Mouse (Mus musculus) cerebellum, postnatal 4 days (tissue): ENCODE measurements around the gene Wdr38.

ENCODE experiments used
- DNase-seq, 2 experiments: peaks; one replicate each; pipeline ENCODE4 v3.0.0; 2022; ENCODE audit warnings: low spot score in 2 of 2, mixed read lengths in 1 of 2

Gene Wdr38

GRCm38 (mm10) chr2:38997386-38998374, at the start of gene Wdr38:
Gene Wdr38 (plus strand): TSS chr2:38997476.
- peak; percentile 89 to 94 for DNase-seq

GRCm38 (mm10) chr2:38947566-38947965, 49.7 kb upstream of the Wdr38 start:
- DNase-seq = no peak

GRCm38 (mm10) chr2:38950281-38950719, 47.0 kb upstream of the Wdr38 start:
- peak in 1 of 2 experiments; percentile 72 for DNase-seq

GRCm38 (mm10) chr2:38953152-38953883, 44.0 kb upstream of the Wdr38 start:
- peak; percentile 39 to 54 for DNase-seq

- no peak for DNase-seq
Observed at GRCm38 (mm10) chr2:38956062-38956461, 41.2 kb upstream of the Wdr38 start.

- DNase-seq = no peak
Observed at GRCm38 (mm10) chr2:38957671-38958223, 39.5 kb upstream of the Wdr38 start.

GRCm38 (mm10) chr2:38964198-38964597, 33.1 kb upstream of the Wdr38 start:
- no peak for DNase-seq

GRCm38 (mm10) chr2:38969650-38970049, 27.6 kb upstream of the Wdr38 start:
- DNase-seq = no peak

GRCm38 (mm10) chr2:38970057-38970456, 27.2 kb upstream of the Wdr38 start:
- DNase-seq = no peak

- no peak for DNase-seq
Observed at GRCm38 (mm10) chr2:38973223-38973622, 24.1 kb upstream of the Wdr38 start.

GRCm38 (mm10) chr2:38973701-38974100, 23.6 kb upstream of the Wdr38 start:
- DNase-seq = no peak

- no peak for DNase-seq
Observed at GRCm38 (mm10) chr2:38974171-38974570, 23.1 kb upstream of the Wdr38 start.

- no peak for DNase-seq
Observed at GRCm38 (mm10) chr2:38975181-38975580, 22.1 kb upstream of the Wdr38 start.

GRCm38 (mm10) chr2:38975941-38976805, 21.1 kb upstream of the Wdr38 start:
- no peak for DNase-seq

- DNase-seq = no peak
Observed at GRCm38 (mm10) chr2:38977837-38978236, 19.4 kb upstream of the Wdr38 start.

GRCm38 (mm10) chr2:38983456-38983855, 13.8 kb upstream of the Wdr38 start:
- DNase-seq = no peak

- DNase-seq = no peak
Observed at GRCm38 (mm10) chr2:38986580-38986979, 10.7 kb upstream of the Wdr38 start.

GRCm38 (mm10) chr2:38987371-38987770, 9.9 kb upstream of the Wdr38 start:
- no peak for DNase-seq

- no peak for DNase-seq
Observed at GRCm38 (mm10) chr2:38987803-38988510, 9.3 kb upstream of the Wdr38 start.

GRCm38 (mm10) chr2:38988929-38989328, 8.3 kb upstream of the Wdr38 start:
- no peak for DNase-seq

- no peak for DNase-seq
Observed at GRCm38 (mm10) chr2:38992004-38992403, 5.3 kb upstream of the Wdr38 start.
